Mouse (Mus musculus): ENCODE measurements at regions not wholly inside any gene's neighbourhood (a gene's known extent, or its start where the extent isn't known, plus 50 kb on each side); places are given as distances from the start of the nearest gene placed in this dataset.
"Not testable (repeated sequence)": the region's sequence is repeated elsewhere in the genome, so short reads cannot be mapped to it uniquely, and the experiment has no call there.

- no peak for DNase-seq (ENCODE audit: low read depth, low spot score)
These were observed 75.8 kb upstream of the Hao2 start for GRCm38 (mm10) chr3:98968811-98969210.

GRCm38 (mm10) chr3:98975777-98976176 is 82.7 kb upstream of the Hao2 start:
- DNase-seq (ENCODE audit: low read depth, low spot score) = peak; percentile 10

GRCm38 (mm10) chr3:98982787-98983186 is 89.7 kb upstream of the Hao2 start:
- DNase-seq (ENCODE audit: low read depth, low spot score) = no peak

GRCm38 (mm10) chr3:98987266-98987665 is 94.2 kb upstream of the Hao2 start:
- DNase-seq (ENCODE audit: low read depth, low spot score) = not testable (repeated sequence)

GRCm38 (mm10) chr3:98990801-98991200 is 97.8 kb upstream of the Hao2 start:
- no peak for DNase-seq (ENCODE audit: low read depth, low spot score)

- no peak for DNase-seq (ENCODE audit: low read depth, low spot score)
These were observed 98.2 kb upstream of the Hao2 start for GRCm38 (mm10) chr3:98991276-98991675.

- no peak for DNase-seq (ENCODE audit: low read depth, low spot score)
These were observed 101.0 kb upstream of the Hao2 start for GRCm38 (mm10) chr3:98994086-98994485.

- no peak for DNase-seq (ENCODE audit: low read depth, low spot score)
These were observed 110.2 kb upstream of the Wars2 start for GRCm38 (mm10) chr3:99030636-99031035.

- no peak for DNase-seq (ENCODE audit: low read depth, low spot score)
These were observed 94.7 kb upstream of the Wars2 start for GRCm38 (mm10) chr3:99046190-99046589.

- DNase-seq (ENCODE audit: low read depth, low spot score) = no peak
These were observed 93.7 kb upstream of the Wars2 start for GRCm38 (mm10) chr3:99047156-99047555.

- DNase-seq (ENCODE audit: low read depth, low spot score) = no peak
These were observed 91.6 kb upstream of the Wars2 start for GRCm38 (mm10) chr3:99049305-99049704.

- DNase-seq (ENCODE audit: low read depth, low spot score) = no peak
These were observed 88.7 kb upstream of the Wars2 start for GRCm38 (mm10) chr3:99052176-99052575.

GRCm38 (mm10) chr3:99067168-99067567 is 73.7 kb upstream of the Wars2 start:
- no peak for DNase-seq (ENCODE audit: low read depth, low spot score)

All from CD4-positive helper T cell, adult 2 months (primary cell).